Mouse (Mus musculus) retina, postnatal 1 day (tissue): ENCODE measurements around the gene Xrn2.
"Not testable (repeated sequence)": the region's sequence is repeated elsewhere in the genome, so short reads cannot be mapped to it uniquely, and the experiment has no call there.

Experiments used
- DNase-seq: peaks from one replicate; pipeline ENCODE4 v3.0.0-alpha.2; 2012

Xrn2 gene

GRCm38 (mm10) chr2:147012623-147013184, at the start of gene Xrn2:
Xrn2 (plus strand) TSS chr2:147012996.
- DNase-seq: peak; percentile 99

GRCm38 (mm10) chr2:146975024-146975423, 37.8 kb upstream of the Xrn2 start:
- DNase-seq: no peak

- no peak for DNase-seq
These were observed 37.3 kb upstream of the Xrn2 start for GRCm38 (mm10) chr2:146975453-146976028.

GRCm38 (mm10) chr2:146982786-146983185, 30.0 kb upstream of the Xrn2 start:
- DNase-seq: no peak

GRCm38 (mm10) chr2:146984831-146985230, 28.0 kb upstream of the Xrn2 start:
- DNase-seq: no peak

- no peak for DNase-seq
These were observed 27.0 kb upstream of the Xrn2 start for GRCm38 (mm10) chr2:146985807-146986206.

GRCm38 (mm10) chr2:146986429-146986828, 26.4 kb upstream of the Xrn2 start:
- DNase-seq: no peak

- no peak for DNase-seq
These were observed 5.5 kb upstream of the Xrn2 start for GRCm38 (mm10) chr2:147007265-147007664.

GRCm38 (mm10) chr2:147009084-147009483, 3.7 kb upstream of the Xrn2 start:
- DNase-seq: no peak

- no peak for DNase-seq
These were observed 2.7 kb upstream of the Xrn2 start for GRCm38 (mm10) chr2:147010141-147010540.

GRCm38 (mm10) chr2:147010952-147011351, 1.8 kb upstream of the Xrn2 start:
- DNase-seq: no peak

GRCm38 (mm10) chr2:147011474-147012140, 1.2 kb upstream of the Xrn2 start:
- no peak for DNase-seq

GRCm38 (mm10) chr2:147012141-147012622, 614 bp upstream of the Xrn2 start:
- no peak for DNase-seq

GRCm38 (mm10) chr2:147013194-147013969, 586 bp downstream of the Xrn2 start:
- peak; percentile 96 for DNase-seq

GRCm38 (mm10) chr2:147014101-147014886, 1.5 kb downstream of the Xrn2 start:
- DNase-seq: peak; percentile 4

GRCm38 (mm10) chr2:147022041-147022440, 9.2 kb downstream of the Xrn2 start:
- DNase-seq: not testable (repeated sequence)

- DNase-seq: no peak
These were observed 10.3 kb downstream of the Xrn2 start for GRCm38 (mm10) chr2:147023067-147023466.

- no peak for DNase-seq
These were observed 10.8 kb downstream of the Xrn2 start for GRCm38 (mm10) chr2:147023560-147023959.

- no peak for DNase-seq
These were observed 20.3 kb downstream of the Xrn2 start for GRCm38 (mm10) chr2:147033065-147033464.

GRCm38 (mm10) chr2:147035864-147036263, 23.1 kb downstream of the Xrn2 start:
- no peak for DNase-seq

GRCm38 (mm10) chr2:147047051-147047450, 34.3 kb downstream of the Xrn2 start:
- no peak for DNase-seq

- DNase-seq: no peak
These were observed 40.6 kb downstream of the Xrn2 start for GRCm38 (mm10) chr2:147053229-147053892.
